Mouse (Mus musculus): Measurements from ENCODE around the gene Nedd9.

Gene Nedd9

DNA sequence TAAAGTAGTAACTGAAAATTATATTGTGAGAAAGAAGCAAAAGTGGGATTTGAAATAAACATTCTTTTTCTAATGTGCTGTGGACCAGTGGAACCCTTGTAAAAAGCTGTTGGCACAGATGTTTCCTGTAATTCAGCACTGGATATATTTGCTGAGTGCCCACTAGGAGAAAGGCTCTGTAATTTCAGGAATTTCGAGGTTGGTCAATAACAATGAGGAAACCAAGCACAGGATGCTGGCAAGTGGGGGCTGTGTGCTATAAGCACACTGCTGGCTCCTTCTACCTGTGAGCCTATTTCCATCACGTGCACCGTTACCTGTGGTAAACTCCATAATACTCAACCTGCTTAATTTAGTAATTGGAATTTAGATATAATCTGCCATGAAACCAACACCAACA lies 133.5 kb downstream of the Nedd9 start:
- in situ Hi-C loops (cut with MboI; ENCODE audit: unreplicated experiment in 2 of 2): no loop called here

DNA sequence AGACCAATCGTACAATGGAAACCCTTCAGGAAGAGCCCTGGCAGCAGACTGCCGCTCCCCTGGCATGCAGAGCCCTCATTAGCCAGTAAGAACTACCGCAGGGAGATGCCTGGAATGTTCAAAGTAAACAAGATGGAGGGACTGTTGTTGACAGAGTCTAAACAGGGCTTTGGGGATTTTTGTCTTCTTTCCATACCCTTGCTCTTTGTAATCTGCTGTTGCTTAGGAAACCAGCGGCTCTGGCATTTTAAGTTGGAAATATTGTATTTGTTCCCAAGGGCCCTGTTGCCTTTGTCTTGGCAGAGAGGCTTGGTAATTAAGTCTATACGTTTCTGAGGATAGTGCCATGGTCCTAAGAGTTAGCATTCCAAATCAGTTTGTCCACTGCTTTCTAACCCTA lies 134.8 kb downstream of the Nedd9 start:
- in situ Hi-C loops (cut with MboI; ENCODE audit: unreplicated experiment in 2 of 2): no loop called here

DNA sequence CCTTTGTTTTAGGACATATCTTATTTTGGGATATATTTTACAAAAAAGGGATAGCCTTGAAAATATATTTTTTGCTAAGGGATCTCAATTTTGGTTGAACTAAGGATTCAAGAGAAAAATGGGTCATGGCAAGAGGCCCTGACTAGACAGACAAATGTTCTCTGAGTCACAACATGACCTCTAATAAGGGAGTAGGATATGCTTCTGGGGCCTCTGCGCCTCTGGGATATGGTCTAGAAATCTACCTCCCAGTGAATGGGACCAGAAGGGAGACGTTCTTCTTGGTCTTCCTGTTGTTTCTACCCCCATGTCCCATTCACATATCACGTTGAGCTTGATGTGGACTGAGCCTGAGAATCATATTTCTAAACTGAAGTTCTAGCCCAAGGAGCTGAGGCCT lies 136.6 kb downstream of the Nedd9 start:
- in situ Hi-C loops (cut with MboI; ENCODE audit: unreplicated experiment in 2 of 2): no loop called here

DNA sequence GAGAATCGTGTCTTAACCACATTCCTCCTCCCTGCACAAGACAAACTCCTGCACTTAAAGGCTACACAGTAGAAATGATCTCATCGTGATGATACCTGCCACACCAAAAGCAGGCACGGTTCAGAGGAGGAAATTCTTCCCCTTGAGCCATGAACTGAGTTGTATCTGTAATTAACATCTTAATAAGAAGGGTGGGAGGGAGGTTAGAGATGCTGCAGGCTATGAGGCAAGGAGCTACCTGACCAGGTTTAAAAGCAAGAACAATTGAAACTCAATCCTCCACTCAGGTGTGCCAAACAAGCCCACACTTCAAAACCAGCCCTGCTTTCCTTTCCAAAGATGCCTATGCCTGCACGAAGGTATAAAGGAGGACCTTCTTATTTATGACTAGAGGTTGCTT lies 137.4 kb downstream of the Nedd9 start:
- in situ Hi-C loops (cut with MboI; ENCODE audit: unreplicated experiment in 2 of 2): no loop called here

GRCm38 (mm10) chr13:41345756-41346155 lies 141.4 kb downstream of the Nedd9 start:
- in situ Hi-C loops (cut with MboI; ENCODE audit: unreplicated experiment in 2 of 2): no loop called here

DNA sequence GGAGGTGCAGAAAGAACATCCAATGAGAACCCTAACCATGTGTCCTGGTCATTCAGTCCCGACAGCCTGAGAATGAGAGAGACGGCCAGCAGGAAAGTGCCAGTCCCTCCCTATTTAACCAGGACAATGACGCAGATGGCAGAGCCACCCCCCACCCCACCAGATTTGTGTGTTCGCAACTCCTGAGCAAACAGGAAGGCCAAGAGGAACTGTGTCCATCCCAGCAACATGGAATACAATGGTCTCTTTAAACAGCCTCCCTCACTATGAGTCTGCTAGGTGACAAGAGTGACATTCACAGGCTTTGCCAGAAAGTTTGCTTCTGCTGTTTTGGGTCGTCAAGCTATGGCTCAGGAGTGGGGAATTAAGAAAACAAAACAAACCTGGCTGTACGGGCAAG lies 141.9 kb downstream of the Nedd9 start:
- in situ Hi-C loops (cut with MboI; ENCODE audit: unreplicated experiment in 2 of 2): no loop called here

DNA sequence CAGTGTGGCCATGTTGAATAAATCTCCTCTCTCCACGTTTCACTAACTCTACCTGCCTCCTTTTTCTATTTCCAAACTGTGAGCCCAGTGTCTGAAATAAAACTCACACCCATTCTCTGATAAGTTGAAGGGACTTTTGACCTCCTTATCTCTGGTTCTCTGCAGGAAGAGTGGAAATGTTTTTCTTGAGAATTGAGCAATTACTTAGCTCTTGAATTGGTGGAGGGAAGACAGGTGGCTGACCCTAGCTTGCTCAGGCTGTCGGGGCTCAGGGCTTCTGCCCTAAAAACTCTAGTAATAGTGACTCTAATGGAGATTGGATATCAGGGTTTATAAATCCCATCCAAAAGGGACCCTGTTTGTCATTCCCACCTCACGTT lies 143.3 kb downstream of the Nedd9 start:
- in situ Hi-C loops (cut with MboI; ENCODE audit: unreplicated experiment in 2 of 2): no loop called here

DNA sequence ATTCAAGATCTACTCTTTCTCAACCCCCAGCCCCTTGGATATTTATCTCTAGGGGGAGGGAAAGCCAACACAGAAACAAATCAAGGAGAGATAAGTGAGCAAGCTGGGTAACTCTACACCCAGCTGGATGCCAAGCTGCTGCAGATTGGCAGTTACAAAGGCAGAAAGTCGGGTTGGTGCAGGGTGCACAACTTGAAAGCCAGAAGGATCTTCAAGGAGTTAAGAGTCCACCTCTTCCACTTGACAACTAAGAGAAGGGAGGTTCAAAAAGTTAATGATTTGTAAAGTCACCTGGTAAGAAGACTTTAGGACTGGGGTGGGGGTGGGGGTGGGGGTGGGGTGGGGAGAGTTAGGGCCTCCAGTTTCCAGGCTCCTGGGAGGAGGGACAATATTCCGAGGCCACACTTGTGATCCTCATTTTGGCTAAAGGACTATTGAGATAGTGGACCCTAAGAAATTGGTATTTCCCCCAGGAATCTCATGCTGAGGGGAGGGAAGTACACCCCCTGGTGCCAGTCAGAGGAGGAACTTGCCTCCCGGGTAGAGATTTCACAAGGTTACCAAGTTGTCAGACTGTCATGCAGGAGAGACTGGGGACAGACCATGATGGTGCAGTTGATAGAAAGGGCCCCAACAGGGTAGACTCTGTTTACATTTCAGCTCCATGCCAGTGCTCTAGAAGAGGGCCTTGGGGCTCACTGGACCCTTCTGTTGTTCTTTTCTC lies 143.8 kb downstream of the Nedd9 start:
- in situ Hi-C loops (cut with MboI; ENCODE audit: unreplicated experiment in 2 of 2): no loop called here

- in situ Hi-C loops (cut with MboI; ENCODE audit: unreplicated experiment in 2 of 2): no loop called here
These were observed 145.7 kb downstream of the Nedd9 start for GRCm38 (mm10) chr13:41341422-41341821.

- in situ Hi-C loops (cut with MboI; ENCODE audit: unreplicated experiment in 2 of 2): no loop called here
These were observed 147.4 kb downstream of the Nedd9 start for GRCm38 (mm10) chr13:41339653-41340351.

GRCm38 (mm10) chr13:41339195-41339594 lies 148.0 kb downstream of the Nedd9 start:
- in situ Hi-C loops (cut with MboI; ENCODE audit: unreplicated experiment in 2 of 2): no loop called here

DNA sequence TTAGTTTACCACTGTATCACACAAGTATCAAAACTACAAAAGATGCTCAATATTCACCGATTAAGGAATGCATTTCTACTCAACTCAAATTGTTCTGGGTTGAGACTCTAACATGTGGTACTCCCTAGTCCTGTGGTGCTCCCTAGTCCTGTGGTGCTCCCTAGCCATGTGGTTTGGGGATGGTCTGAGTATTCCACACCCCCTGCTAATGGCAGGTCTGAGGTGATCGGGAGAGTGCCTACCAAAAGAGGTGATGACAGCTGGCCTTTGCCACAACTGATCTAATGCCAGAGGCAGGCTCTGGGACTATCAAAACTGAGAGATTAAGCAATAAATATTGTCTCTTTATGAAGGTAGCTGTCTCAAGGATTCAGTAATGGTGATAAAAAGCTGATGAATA lies 149.8 kb downstream of the Nedd9 start:
- in situ Hi-C loops (cut with MboI; ENCODE audit: unreplicated experiment in 2 of 2): no loop called here

DNA sequence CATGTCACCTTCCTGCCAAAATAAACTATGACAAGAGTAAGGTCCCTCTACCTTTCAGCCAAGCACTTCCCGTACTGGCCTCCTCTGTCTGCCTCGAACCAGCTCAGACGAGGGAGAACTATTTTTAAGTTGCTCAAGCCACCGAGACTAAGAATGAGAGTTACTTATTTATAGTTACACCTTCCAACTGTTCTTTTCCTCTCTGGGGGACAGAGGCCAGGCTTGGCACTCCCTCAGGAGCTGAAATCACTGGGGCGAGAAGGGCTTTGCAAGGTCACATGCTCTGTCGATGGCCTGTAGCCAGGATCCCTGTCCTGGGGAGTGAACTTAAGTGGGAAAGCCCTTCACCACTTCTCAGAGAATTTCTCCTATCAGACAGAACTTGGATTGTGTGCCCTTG lies 150.9 kb downstream of the Nedd9 start:
- in situ Hi-C loops (cut with MboI; ENCODE audit: unreplicated experiment in 2 of 2): no loop called here

- in situ Hi-C loops (cut with MboI; ENCODE audit: unreplicated experiment in 2 of 2): no loop called here
These were observed 151.4 kb downstream of the Nedd9 start for GRCm38 (mm10) chr13:41335767-41336166.

DNA sequence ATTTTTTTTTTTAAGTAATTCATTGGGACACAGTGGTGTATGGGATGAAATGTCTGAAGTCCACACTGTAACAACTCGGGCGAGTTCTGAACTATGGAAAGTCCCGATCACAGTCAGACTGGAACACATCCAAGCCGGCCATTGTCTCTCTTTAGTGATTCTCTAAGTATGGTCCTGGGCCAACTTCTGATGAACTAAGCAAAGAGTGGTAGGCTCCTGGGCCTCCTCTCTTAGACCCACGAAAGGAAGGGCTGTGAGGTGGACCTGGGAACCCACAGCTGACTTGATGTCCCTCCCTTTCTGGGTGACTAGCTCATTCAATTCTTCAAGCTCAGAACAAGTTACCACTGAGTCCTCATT lies 152.5 kb downstream of the Nedd9 start:
- in situ Hi-C loops (cut with MboI; ENCODE audit: unreplicated experiment in 2 of 2): no loop called here

DNA sequence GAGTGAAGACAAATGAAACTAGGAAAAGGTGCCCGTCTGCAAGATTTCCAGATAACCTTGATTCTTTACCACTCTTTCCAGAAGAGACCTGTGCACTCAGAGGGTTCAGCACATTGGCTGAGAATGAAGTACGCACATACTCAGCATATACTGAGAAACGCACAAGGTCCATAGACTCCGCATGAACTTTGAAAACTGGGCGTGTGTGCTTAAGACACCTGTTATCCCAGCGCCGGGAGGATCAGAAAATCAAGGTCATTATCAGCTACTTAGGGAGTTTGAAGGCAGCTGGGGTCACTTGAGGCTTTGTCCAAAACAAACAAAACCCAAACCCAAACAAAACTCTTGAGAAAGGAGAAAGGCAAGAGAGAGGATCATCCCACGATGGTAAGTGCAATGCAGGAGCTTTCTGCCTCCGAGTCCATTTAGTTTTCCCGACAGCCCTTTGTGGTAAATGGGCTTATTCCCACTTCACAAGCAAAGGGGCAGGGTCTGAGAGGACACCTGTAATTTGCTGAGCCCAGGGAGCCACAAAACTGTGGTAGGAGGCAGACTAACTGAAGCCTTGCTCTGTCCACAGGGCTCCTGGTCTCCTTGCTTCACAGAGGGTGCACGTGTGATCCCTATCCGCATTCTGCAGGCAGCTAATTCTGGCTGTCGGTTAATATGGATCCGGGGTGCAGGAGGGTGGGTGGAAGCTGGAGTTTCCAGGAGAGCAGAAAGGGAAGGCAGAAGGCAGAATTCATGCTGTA lies 153.1 kb downstream of the Nedd9 start:
- in situ Hi-C loops (cut with MboI; ENCODE audit: unreplicated experiment in 2 of 2): no loop called here

- in situ Hi-C loops (cut with MboI; ENCODE audit: unreplicated experiment in 2 of 2): no loop called here
These were observed 155.4 kb downstream of the Nedd9 start for GRCm38 (mm10) chr13:41331671-41332340.

DNA sequence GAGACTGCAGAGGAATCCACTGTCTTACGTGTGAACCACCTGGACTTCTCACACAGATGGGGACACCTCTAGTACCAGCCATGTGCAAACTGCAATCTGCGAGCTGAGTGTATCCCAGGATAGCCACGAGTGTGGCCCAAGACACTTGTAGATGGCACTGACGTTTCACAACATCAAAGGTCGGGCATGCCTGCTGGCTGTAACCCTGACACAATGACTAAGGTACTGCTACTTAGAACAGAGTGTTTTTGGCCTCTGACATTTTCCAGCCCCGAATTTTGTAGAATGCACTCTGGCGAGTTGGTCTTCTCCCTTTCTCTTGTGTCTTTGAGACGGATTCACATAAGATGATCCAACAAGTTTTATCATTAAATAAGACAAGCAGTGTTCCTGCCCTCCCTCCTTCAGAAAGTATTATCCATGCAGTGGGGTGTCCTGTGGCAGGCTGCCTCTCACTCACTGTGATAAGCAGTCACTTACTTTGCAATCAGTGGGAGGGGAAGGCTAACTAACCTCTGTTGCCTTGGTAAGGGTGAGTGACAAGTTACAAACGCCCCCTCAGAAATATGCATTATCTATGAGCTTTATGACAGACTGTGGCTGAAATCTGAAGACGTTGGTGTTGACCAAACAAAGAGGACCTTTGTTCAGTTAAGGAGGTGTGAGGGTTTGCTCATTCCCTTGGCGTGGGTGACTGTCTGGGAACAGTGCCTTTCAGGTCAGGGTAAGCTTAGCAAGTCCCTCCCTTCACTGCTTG lies 156.4 kb downstream of the Nedd9 start:
- in situ Hi-C loops (cut with MboI; ENCODE audit: unreplicated experiment in 2 of 2): no loop called here

DNA sequence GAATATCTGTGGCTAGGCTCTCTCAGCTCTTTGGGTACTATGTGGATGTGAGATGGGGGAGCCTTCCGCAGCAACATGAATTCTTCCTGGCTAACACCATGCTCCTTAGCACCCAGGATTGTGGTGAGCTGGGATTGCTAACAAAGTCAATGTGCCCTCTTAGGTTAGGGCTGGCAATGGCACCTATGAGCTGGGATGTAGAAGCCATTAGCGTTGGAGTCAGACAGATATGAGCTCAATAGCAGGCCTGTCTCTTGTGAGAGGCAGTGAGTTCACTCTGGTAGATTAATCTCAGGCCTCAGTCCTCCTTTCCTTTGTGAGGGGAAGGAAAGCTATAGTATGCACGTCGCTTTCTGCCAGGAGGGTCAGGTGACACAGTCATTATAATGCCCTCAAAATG lies 157.1 kb downstream of the Nedd9 start:
- in situ Hi-C loops (cut with MboI; ENCODE audit: unreplicated experiment in 2 of 2): no loop called here

DNA sequence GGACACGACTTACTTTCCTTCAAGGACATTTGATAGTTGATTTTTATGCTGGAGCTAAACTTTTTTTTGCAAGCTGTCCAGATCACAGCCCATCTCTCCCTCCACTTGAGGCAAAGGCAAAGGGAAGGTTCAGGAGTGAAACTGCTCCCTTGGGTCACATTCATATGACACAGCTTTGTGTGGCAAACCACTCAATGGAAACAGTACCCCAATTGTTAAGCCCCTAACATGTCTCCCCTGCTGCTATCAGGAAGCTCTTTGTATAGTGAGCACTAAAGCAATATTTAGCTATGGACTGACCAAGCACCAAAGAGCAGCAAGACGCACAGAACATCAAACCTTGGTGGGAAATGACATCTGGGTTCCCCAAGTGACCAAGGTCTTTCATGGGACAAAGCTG lies 158.7 kb downstream of the Nedd9 start:
- in situ Hi-C loops (cut with MboI; ENCODE audit: unreplicated experiment in 2 of 2): no loop called here

DNA sequence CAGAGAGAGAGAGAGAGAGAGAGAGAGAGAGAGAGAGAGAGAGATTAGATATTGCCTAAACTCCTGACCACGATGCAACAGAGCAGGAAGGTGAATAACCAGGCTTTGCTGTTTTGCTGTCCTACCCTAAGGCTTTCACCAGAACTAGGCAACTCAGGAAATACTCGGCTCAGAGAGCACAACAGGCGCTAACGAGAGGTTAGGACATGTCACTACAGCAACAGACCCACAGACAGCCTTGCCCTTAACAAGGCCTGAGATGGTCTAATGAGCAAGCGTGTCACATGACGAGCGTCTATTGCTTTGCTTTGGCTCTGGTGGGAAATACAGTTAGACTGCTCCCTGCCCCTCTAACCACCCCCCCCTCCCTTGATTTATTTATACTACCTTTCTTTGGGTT lies 159.6 kb downstream of the Nedd9 start:
- in situ Hi-C loops (cut with MboI; ENCODE audit: unreplicated experiment in 2 of 2): no loop called here
